Mouse (Mus musculus): ENCODE data around the gene Lag3. TPM values are rescaled to one million over a fixed set of nuclear protein-coding genes. Genes with fewer than 3 reads are reported as not detected.
A peak's percentile ranks its signal among the peaks of the same experiment; 100 is the strongest.

Gene Lag3
- polyA plus RNA-seq, 1 experiment, result 7.6 TPM

- H3K4me3 ChIP-seq (replicated peaks; ENCODE audit: control insufficient read depth, low read depth, low read length), result peak within 1 kb of the TSS; percentile 5
- 1% methylated on average over 82 of the region's 86 CpGs for WGBS
- TF ChIP-seq POLR2A (IDR thresholded peaks at IDR 0.05; ENCODE audit: borderline replicate concordance, control insufficient read depth, low read depth, low read length), result no peak
- TF ChIP-seq CTCF (IDR thresholded peaks at IDR 0.05; ENCODE audit: control insufficient read depth, insufficient read depth, low read length), result peak; percentile 47; the same call in 1 of the 2 replicates
- H3K27ac ChIP-seq (ENCODE audit: control insufficient read depth, insufficient read depth, low read depth, low read length, poor library complexity), result no peak within 1 kb of the TSS
- H3K4me1 ChIP-seq (ENCODE audit: control insufficient read depth, insufficient read depth, low read length), result no peaks in the 10 kb centered on the region
These were observed 54.3 kb downstream of the Lag3 start, which contains the start of gene P3h3 for GRCm38 (mm10) chr6:124856916-124857839. Gene P3h3 (minus strand): TSS chr6:124857752.

- Histone ChIP-seq H3K27ac (ENCODE audit: control insufficient read depth, insufficient read depth, low read depth, low read length, poor library complexity) (no peak overlapping the region), H3K4me3 (replicated peaks; ENCODE audit: control insufficient read depth, low read depth, low read length) (no peak overlapping the region), H3K4me1 (ENCODE audit: control insufficient read depth, insufficient read depth, low read length) (no peaks in the 10 kb centered on the region)
- no peak for TF ChIP-seq POLR2A (IDR thresholded peaks at IDR 0.05; ENCODE audit: borderline replicate concordance, control insufficient read depth, low read depth, low read length)
- TF ChIP-seq CTCF (IDR thresholded peaks at IDR 0.05; ENCODE audit: control insufficient read depth, insufficient read depth, low read length), result no peak
- WGBS, result 20% methylated on average over 14 of the region's 14 CpGs
These were observed 55.2 kb downstream of the Lag3 start for GRCm38 (mm10) chr6:124856321-124856720.

GRCm38 (mm10) chr6:124854647-124855046, 56.9 kb downstream of the Lag3 start:
- TF ChIP-seq CTCF (IDR thresholded peaks at IDR 0.05; ENCODE audit: control insufficient read depth, insufficient read depth, low read length) (no peak), POLR2A (IDR thresholded peaks at IDR 0.05; ENCODE audit: borderline replicate concordance, control insufficient read depth, low read depth, low read length) (no peak)
- 63% methylated on average over 12 of the region's 12 CpGs for WGBS
- Histone ChIP-seq H3K4me1 (ENCODE audit: control insufficient read depth, insufficient read depth, low read length) (no peaks in the 10 kb centered on the region), H3K27ac (ENCODE audit: control insufficient read depth, insufficient read depth, low read depth, low read length, poor library complexity) (no peak overlapping the region), H3K4me3 (replicated peaks; ENCODE audit: control insufficient read depth, low read depth, low read length) (no peak overlapping the region)

Other genes starting within 250 kb of the Lag3 start
- 67.0 and 77.5 TPM in 2 replicates for gene Lpcat3, start 248.7 kb downstream of the Lag3 start, polyA plus RNA-seq (2011; ENCODE audit: insufficient read depth, insufficient read length, low replicate concordance, missing spikeins)
- 101 and 149 TPM in 2 replicates for gene Emg1, start 199.5 kb downstream of the Lag3 start, polyA plus RNA-seq (2011; ENCODE audit: insufficient read depth, insufficient read length, low replicate concordance, missing spikeins)
- 143 and 213 TPM in 2 replicates for gene Phb2, start 199.4 kb downstream of the Lag3 start, polyA plus RNA-seq (2011; ENCODE audit: insufficient read depth, insufficient read length, low replicate concordance, missing spikeins)
- gene Ptpn6, start 173.0 kb downstream of the Lag3 start, polyA plus RNA-seq (2011; ENCODE audit: insufficient read depth, insufficient read length, low replicate concordance, missing spikeins), result 239 and 439 TPM in 2 replicates
- 138 and 208 TPM in 2 replicates for gene Grcc10, start 170.3 kb downstream of the Lag3 start, polyA plus RNA-seq (2011; ENCODE audit: insufficient read depth, insufficient read length, low replicate concordance, missing spikeins)
- not detected in 2 replicates for gene Gm45234, start 155.7 kb downstream of the Lag3 start, polyA plus RNA-seq (2011; ENCODE audit: insufficient read depth, insufficient read length, low replicate concordance, missing spikeins)
- 11.3 and 19.1 TPM in 2 replicates for gene Atn1, start 155.2 kb downstream of the Lag3 start, polyA plus RNA-seq (2011; ENCODE audit: insufficient read depth, insufficient read length, low replicate concordance, missing spikeins)
- gene Eno2, start 142.0 kb downstream of the Lag3 start, polyA plus RNA-seq (2011; ENCODE audit: insufficient read depth, insufficient read length, low replicate concordance, missing spikeins), result 0.68 and 1.4 TPM in 2 replicates
- not detected in 2 replicates for gene Lrrc23, start 132.0 kb downstream of the Lag3 start, polyA plus RNA-seq (2011; ENCODE audit: insufficient read depth, insufficient read length, low replicate concordance, missing spikeins)
- 4.9 and 7.3 TPM in 2 replicates for gene Spsb2, start 103.0 kb downstream of the Lag3 start, polyA plus RNA-seq (2011; ENCODE audit: insufficient read depth, insufficient read length, low replicate concordance, missing spikeins)
- 97.5 and 152 TPM in 2 replicates for gene Tpi1, start 97.4 kb downstream of the Lag3 start, polyA plus RNA-seq (2011; ENCODE audit: insufficient read depth, insufficient read length, low replicate concordance, missing spikeins)
- 44.1 and 53.9 TPM in 2 replicates for gene Usp5, start 82.2 kb downstream of the Lag3 start, polyA plus RNA-seq (2011; ENCODE audit: insufficient read depth, insufficient read length, low replicate concordance, missing spikeins)
- gene Cdca3, start 82.2 kb downstream of the Lag3 start, polyA plus RNA-seq (2011; ENCODE audit: insufficient read depth, insufficient read length, low replicate concordance, missing spikeins), result 131 and 148 TPM in 2 replicates
- 3.3 TPM in 1 of 2 replicates, not detected in the other for gene Gnb3, start 71.4 kb downstream of the Lag3 start, polyA plus RNA-seq (2011; ENCODE audit: insufficient read depth, insufficient read length, low replicate concordance, missing spikeins)
- gene P3h3, start 54.0 kb downstream of the Lag3 start, polyA plus RNA-seq (2011; ENCODE audit: insufficient read depth, insufficient read length, low replicate concordance, missing spikeins), result 0.59 and 2.7 TPM in 2 replicates
- 0.56 and 2.4 TPM in 2 replicates for gene Gpr162, start 47.7 kb downstream of the Lag3 start, polyA plus RNA-seq (2011; ENCODE audit: insufficient read depth, insufficient read length, low replicate concordance, missing spikeins)
- gene Cd4, start 23.5 kb downstream of the Lag3 start, polyA plus RNA-seq (2011; ENCODE audit: insufficient read depth, insufficient read length, low replicate concordance, missing spikeins), result 3.5 and 3.6 TPM in 2 replicates
- 157 and 192 TPM in 2 replicates for gene Ptms, start 8.4 kb upstream of the Lag3 start, polyA plus RNA-seq (2011; ENCODE audit: insufficient read depth, insufficient read length, low replicate concordance, missing spikeins)
- gene Mlf2, start 19.7 kb upstream of the Lag3 start, polyA plus RNA-seq (2011; ENCODE audit: insufficient read depth, insufficient read length, low replicate concordance, missing spikeins), result 45.8 and 74.0 TPM in 2 replicates
- gene Cops7a, start 53.8 kb upstream of the Lag3 start, polyA plus RNA-seq (2011; ENCODE audit: insufficient read depth, insufficient read length, low replicate concordance, missing spikeins), result 18.1 and 33.0 TPM in 2 replicates
- gene Pianp, start 85.0 kb upstream of the Lag3 start, polyA plus RNA-seq (2011; ENCODE audit: insufficient read depth, insufficient read length, low replicate concordance, missing spikeins), result 3.4 TPM in 1 of 2 replicates, not detected in the other
- 26.2 and 46.0 TPM in 2 replicates for gene Zfp384, start 97.4 kb upstream of the Lag3 start, polyA plus RNA-seq (2011; ENCODE audit: insufficient read depth, insufficient read length, low replicate concordance, missing spikeins)
- 19.6 and 42.0 TPM in 2 replicates for gene Ing4, start 128.1 kb upstream of the Lag3 start, polyA plus RNA-seq (2011; ENCODE audit: insufficient read depth, insufficient read length, low replicate concordance, missing spikeins)
- gene Acrbp, start 138.0 kb upstream of the Lag3 start, polyA plus RNA-seq (2011; ENCODE audit: insufficient read depth, insufficient read length, low replicate concordance, missing spikeins), result 24.3 and 45.9 TPM in 2 replicates
- gene Lpar5, start 156.2 kb upstream of the Lag3 start, polyA plus RNA-seq (2011; ENCODE audit: insufficient read depth, insufficient read length, low replicate concordance, missing spikeins), result not detected in 2 replicates
- 66.8 and 106 TPM in 2 replicates for gene Chd4, start 184.3 kb upstream of the Lag3 start, polyA plus RNA-seq (2011; ENCODE audit: insufficient read depth, insufficient read length, low replicate concordance, missing spikeins)
- gene Nop2, start 220.2 kb upstream of the Lag3 start, polyA plus RNA-seq (2011; ENCODE audit: insufficient read depth, insufficient read length, low replicate concordance, missing spikeins), result 12.5 and 25.7 TPM in 2 replicates
- gene Iffo1, start 233.5 kb upstream of the Lag3 start, polyA plus RNA-seq (2011; ENCODE audit: insufficient read depth, insufficient read length, low replicate concordance, missing spikeins), result 21.0 and 39.0 TPM in 2 replicates

All from bone marrow, adult 2 months (tissue).